Mouse (Mus musculus) G1E (cell line): ENCODE data around the gene Olfr685.

Source experiments
- CTCF ChIP-seq: IDR thresholded peaks from 2 replicates; pipeline ENCODE4 v1.5.1; 2012; ENCODE audit warnings: low read depth, low read length, inconsistent platforms, mixed read lengths
- GATA1 ChIP-seq: IDR thresholded peaks from 2 replicates; pipeline ENCODE4 v1.6.1; 2012; ENCODE audit warnings: borderline replicate concordance, low read length, inconsistent platforms, mixed read lengths
- TAL1 ChIP-seq: conservative IDR thresholded peaks from 2 replicates; pipeline ENCODE4 v1.6.1; 2012; ENCODE audit warnings: low read depth, low read length, inconsistent platforms, mixed read lengths

DNA sequence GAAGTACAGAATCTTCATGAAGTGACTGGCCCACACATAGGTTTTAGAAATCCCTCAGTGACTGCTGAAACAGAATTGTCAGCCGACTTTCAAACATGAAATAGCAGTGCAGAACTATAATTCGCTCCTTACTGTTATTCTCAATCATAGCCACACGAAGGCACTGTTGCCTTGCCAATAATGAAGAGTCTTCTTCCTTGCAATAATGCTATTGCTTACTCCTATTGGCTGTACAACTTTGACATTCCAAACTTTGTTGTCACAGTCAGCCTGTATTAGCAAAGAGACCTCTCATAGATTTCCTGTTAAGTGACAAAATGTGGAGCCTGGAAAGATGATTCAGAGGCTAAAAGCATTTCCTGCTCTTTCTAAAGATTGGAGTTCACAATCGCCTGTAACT lies 15.0 kb downstream of the Olfr685 start:
- TF ChIP-seq CTCF = no peak
- TF ChIP-seq GATA1 = no peak
- TF ChIP-seq TAL1 = no peak
